Mouse (Mus musculus) liver, embryonic 12.5 days (tissue): ENCODE data around the gene Ulk2. TPM values are rescaled to one million over a fixed set of nuclear protein-coding genes. Genes with fewer than 3 reads are reported as not detected.

Experiments used
- ATAC-seq: fragments of 200-750 bp; cut with Nextera tagmentation; 2 replicates; pipeline ENCODE4 v1.8.0; 2017; ENCODE audit warnings: moderate number of reproducible peaks, mild to moderate bottlenecking, moderate library complexity
- H3K27ac ChIP-seq: fragments of 300-500 bp; sonication (generic); 2 replicates; pipeline ENCODE4 v1.5.1; 2016; ENCODE audit warnings: mild to moderate bottlenecking
- H3K27me3 ChIP-seq: fragments of 300-500 bp; sonication (generic); replicated peaks from 2 replicates; pipeline ENCODE4 v1.6.1; 2016; ENCODE audit warnings: mild to moderate bottlenecking, moderate library complexity
- H3K36me3 ChIP-seq: fragments of 300-500 bp; sonication (generic); 2 replicates; pipeline ENCODE4 v1.6.1; 2016; ENCODE audit warnings: mild to moderate bottlenecking, moderate library complexity
- H3K4me1 ChIP-seq: fragments of 300-500 bp; sonication (generic); 2 replicates; pipeline ENCODE4 v1.6.1; 2016
- H3K4me2 ChIP-seq: fragments of 300-500 bp; sonication (generic); 2 replicates; pipeline ENCODE4 v1.6.1; 2016; ENCODE audit warnings: mild to moderate bottlenecking, moderate library complexity
- H3K4me3 ChIP-seq: fragments of 300-500 bp; sonication (generic); 2 replicates; pipeline ENCODE4 v1.5.1; 2016; ENCODE audit warnings: mild to moderate bottlenecking, moderate library complexity
- H3K9ac ChIP-seq: fragments of 300-500 bp; sonication (generic); 2 replicates; pipeline ENCODE4 v1.6.1; 2016; ENCODE audit warnings: mild to moderate bottlenecking, moderate library complexity
- H3K9me3 ChIP-seq: fragments of 300-500 bp; sonication (generic); replicated peaks from 2 replicates; pipeline ENCODE4 v1.6.1; 2016; ENCODE audit warnings: mild to moderate bottlenecking, moderate library complexity
- WGBS: fragments of 180-500 bp; shearing (Covaris S2); methylation state at CpG from one replicate; pipeline ENCODE4 v1.1.7; 2016; ENCODE audit not compliant: insufficient replicate concordance; 5-methylcytosine and 5-hydroxymethylcytosine counted together
- polyA plus RNA-seq: library from polyadenylated mRNA; unstranded; fragments of >200 nt; fragmentation: Nextera tagmentation; extraction: Ambion mirVana; gene quantifications from 2 replicates; pipeline ENCODE4 v1.2.1, GENCODE M21; 2016

Gene Ulk2
- polyA plus RNA-seq, 1 experiment from 2014 or later, result 5.1 TPM

- Histone ChIP-seq H3K4me2 (no peak overlapping the region), H3K9me3 (no peaks in the 10 kb centered on the region), H3K27ac (no peak overlapping the region), H3K4me1 (peaks cover 10% of the 10 kb centered on the region), H3K27me3 (no peaks in the 10 kb centered on the region), H3K9ac (no peak overlapping the region), H3K4me3 (no peak overlapping the region), H3K36me3 (peaks cover 76% of the 10 kb centered on the region)
- no peak for ATAC-seq
- 64% methylated on average over 5 of the region's 5 CpGs for WGBS
These were observed 103.3 kb downstream of the Ulk2 start for GRCm38 (mm10) chr11:61751612-61752011.

DNA sequence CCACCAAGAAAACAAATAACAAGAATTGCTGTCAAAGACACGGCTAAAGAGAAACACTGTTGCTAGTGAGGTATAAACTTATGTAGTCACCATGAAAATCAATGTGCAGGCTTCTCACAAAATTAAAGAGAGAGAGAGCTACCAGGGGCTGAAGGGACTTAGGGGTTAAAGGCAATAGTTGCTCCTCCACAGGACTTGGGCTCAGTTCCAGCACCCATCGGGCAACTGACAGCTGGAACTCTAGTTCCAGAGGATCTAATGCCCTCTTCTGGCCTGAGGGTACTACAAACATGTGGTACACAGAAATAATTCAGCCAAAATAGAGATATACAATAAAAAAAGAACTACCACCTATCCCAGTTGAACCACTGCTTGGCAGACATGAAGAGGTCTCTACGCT, 107.7 kb downstream of the Ulk2 start:
- ATAC-seq, result no peak
- no peak overlapping the region for H3K4me2 ChIP-seq
- no peak overlapping the region for H3K9ac ChIP-seq
- 83% methylated on average over 3 of the region's 3 CpGs for WGBS
- no peaks in the 10 kb centered on the region for H3K27me3 ChIP-seq
- H3K4me1 ChIP-seq, result no peaks in the 10 kb centered on the region
- H3K36me3 ChIP-seq, result peaks cover 67% of the 10 kb centered on the region
- H3K9me3 ChIP-seq, result no peaks in the 10 kb centered on the region
- H3K27ac ChIP-seq, result no peak overlapping the region
- H3K4me3 ChIP-seq, result no peak overlapping the region

DNA sequence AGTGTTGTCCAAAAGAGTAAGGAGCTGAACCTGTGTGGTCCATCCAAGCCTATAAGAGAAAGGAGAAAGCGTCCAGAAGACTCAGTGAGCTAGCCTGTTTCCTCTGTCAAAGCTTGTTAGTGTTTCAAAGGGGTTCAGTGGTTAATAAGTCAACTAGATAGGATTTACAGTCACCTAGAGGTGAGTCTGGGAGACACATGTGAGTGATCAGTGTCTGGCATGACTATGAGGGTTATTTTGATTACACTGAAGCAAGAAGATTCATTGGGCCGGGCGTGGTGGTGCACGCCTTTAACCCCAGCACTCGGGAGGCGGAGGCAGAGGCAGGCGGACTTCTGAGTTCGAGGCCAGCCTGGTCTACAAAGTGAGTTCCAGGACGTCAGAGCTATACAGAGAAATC, 109.1 kb downstream of the Ulk2 start:
- WGBS, result 83% methylated on average over 9 of the region's 9 CpGs
- no peak overlapping the region for H3K9ac ChIP-seq
- no peaks in the 10 kb centered on the region for H3K9me3 ChIP-seq
- no peaks in the 10 kb centered on the region for H3K27me3 ChIP-seq
- no peak overlapping the region for H3K4me2 ChIP-seq
- no peaks in the 10 kb centered on the region for H3K4me1 ChIP-seq
- H3K4me3 ChIP-seq, result no peak overlapping the region
- H3K27ac ChIP-seq, result no peak overlapping the region
- ATAC-seq, result no peak
- peaks cover 67% of the 10 kb centered on the region for H3K36me3 ChIP-seq

DNA sequence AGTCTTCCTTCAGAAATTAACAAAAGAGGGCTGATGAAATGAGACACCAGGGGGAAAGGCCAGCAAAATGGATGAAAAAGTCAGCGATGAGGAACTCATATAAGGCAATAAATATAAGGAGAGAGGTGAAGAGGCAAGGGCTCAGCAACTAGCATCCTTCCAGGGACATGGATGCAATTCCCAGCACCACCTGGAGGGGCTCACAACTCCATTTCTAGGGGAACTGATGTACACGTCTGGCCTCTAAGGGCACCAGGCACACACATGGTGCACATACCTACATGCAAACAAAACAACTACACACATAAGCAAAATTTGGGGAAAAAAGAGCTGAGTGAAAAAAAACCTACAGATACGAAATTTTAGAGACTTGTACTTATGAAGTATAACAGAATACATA, 110.4 kb downstream of the Ulk2 start:
- H3K4me2 ChIP-seq, result no peak overlapping the region
- no peaks in the 10 kb centered on the region for H3K4me1 ChIP-seq
- WGBS, result 53% methylated on average over 3 of the region's 3 CpGs
- peaks cover 70% of the 10 kb centered on the region for H3K36me3 ChIP-seq
- H3K9ac ChIP-seq, result no peak overlapping the region
- no peaks in the 10 kb centered on the region for H3K27me3 ChIP-seq
- no peaks in the 10 kb centered on the region for H3K9me3 ChIP-seq
- no peak overlapping the region for H3K4me3 ChIP-seq
- ATAC-seq, result no peak
- no peak overlapping the region for H3K27ac ChIP-seq

DNA sequence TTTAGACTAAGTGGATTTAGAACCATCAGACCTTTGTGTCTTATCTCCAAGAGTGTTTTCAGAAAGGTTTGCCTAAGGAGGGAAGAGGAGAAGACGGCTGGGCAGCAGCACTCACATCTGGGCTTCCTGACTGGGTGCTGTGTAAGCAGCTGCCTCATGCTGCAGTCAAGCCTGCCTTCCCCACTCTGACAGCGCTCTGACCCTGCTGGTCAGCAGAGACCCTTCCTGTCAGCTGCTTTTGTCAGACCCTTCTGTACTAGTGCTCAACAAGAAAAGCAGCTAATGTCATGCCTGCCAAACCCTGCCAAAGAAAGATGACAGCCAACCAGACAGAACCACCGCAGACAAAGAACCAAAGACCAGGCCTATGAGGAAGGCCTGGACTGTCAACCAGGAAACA, 111.1 kb downstream of the Ulk2 start:
- no peak for ATAC-seq
- Histone ChIP-seq H3K4me3 (no peak overlapping the region), H3K27ac (no peak overlapping the region), H3K27me3 (no peaks in the 10 kb centered on the region), H3K4me2 (no peak overlapping the region), H3K36me3 (peaks cover 73% of the 10 kb centered on the region), H3K9ac (no peak overlapping the region), H3K4me1 (no peaks in the 10 kb centered on the region), H3K9me3 (no peaks in the 10 kb centered on the region)
- WGBS, result 71% methylated on average over 3 of the region's 3 CpGs

DNA sequence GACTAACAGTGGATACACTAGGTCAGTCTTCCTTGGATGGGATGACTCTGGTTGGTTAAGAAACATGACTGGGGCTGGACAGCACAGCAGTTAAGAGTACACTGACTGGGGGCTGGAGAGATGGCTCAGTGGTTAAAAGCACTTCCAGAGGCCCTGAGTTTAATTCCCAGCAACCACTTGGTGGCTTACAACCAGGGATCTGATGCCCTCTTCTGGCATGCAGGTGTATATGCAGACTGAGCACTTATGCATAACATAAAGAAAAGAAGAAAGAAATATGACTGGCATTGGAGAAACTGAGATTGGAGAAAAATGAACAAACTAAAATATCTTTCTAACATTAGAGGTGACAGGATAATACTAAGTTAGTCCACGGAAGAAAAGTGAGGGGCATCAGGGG, 114.4 kb downstream of the Ulk2 start:
- 73% methylated on average over 1 of the region's 1 CpGs for WGBS
- Histone ChIP-seq H3K27ac (no peak overlapping the region), H3K4me2 (no peak overlapping the region), H3K4me1 (no peaks in the 10 kb centered on the region), H3K9ac (no peak overlapping the region), H3K9me3 (no peaks in the 10 kb centered on the region), H3K4me3 (no peak overlapping the region), H3K36me3 (peaks cover 79% of the 10 kb centered on the region), H3K27me3 (no peaks in the 10 kb centered on the region)
- no peak for ATAC-seq

- no peak for ATAC-seq
- Histone ChIP-seq H3K9me3 (no peaks in the 10 kb centered on the region), H3K27ac (no peak overlapping the region), H3K4me1 (no peaks in the 10 kb centered on the region), H3K36me3 (peaks cover 83% of the 10 kb centered on the region), H3K9ac (no peak overlapping the region), H3K4me3 (no peak overlapping the region), H3K4me2 (no peak overlapping the region), H3K27me3 (no peaks in the 10 kb centered on the region)
- 63% methylated on average over 1 of the region's 1 CpGs for WGBS
These were observed 117.6 kb downstream of the Ulk2 start for GRCm38 (mm10) chr11:61737290-61737689.

- WGBS, result 64% methylated on average over 7 of the region's 7 CpGs
- Histone ChIP-seq H3K9me3 (no peaks in the 10 kb centered on the region), H3K4me3 (no peak overlapping the region), H3K9ac (no peak overlapping the region), H3K27me3 (no peaks in the 10 kb centered on the region), H3K4me2 (no peak overlapping the region), H3K36me3 (peaks cover 76% of the 10 kb centered on the region), H3K27ac (no peak overlapping the region), H3K4me1 (peaks cover 8% of the 10 kb centered on the region; the same call in 1 of the 2 replicates)
- ATAC-seq, result no peak
These were observed 122.2 kb downstream of the Ulk2 start for GRCm38 (mm10) chr11:61732672-61733071.

DNA sequence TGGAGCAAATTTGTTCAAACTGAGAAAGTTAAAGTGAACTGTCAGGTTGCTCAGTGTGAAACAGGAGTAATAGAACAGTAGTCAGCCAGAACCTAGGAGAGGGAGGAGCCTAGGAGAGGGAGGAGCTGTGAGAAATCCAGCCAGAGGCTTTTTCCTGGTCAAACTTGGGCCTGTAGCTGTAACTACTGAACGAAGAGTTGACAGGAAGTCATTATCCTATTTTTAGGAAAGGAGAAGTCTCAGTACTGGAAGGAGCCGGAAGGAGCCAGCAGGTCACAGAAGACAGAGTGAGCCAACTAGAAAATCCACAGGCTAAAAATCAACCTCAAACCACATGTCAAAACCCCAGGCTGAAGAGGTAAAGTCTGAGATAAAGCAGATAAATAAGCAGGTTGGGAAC, 126.8 kb downstream of the Ulk2 start:
- no peak for ATAC-seq
- Histone ChIP-seq H3K27ac (peak overlapping the region; percentile 40; the same call in 1 of the 2 replicates), H3K9ac (no peak overlapping the region), H3K4me3 (no peak overlapping the region), H3K36me3 (peaks cover 47% of the 10 kb centered on the region), H3K4me2 (no peak overlapping the region), H3K9me3 (no peaks in the 10 kb centered on the region), H3K4me1 (peaks cover 8% of the 10 kb centered on the region; the same call in 1 of the 2 replicates), H3K27me3 (no peaks in the 10 kb centered on the region)
- 40% methylated on average over 2 of the region's 2 CpGs for WGBS

Other genes starting within 250 kb of the Ulk2 start
- 6.4 and 8.8 TPM in 2 replicates for gene Grap, start 201.8 kb downstream of the Ulk2 start, polyA plus RNA-seq
- 8.2 and 8.5 TPM in 2 replicates for gene Fam83g, start 171.0 kb downstream of the Ulk2 start, polyA plus RNA-seq
- not detected in 2 replicates for gene Slc5a10, start 134.2 kb downstream of the Ulk2 start, polyA plus RNA-seq
- gene Prpsap2, start 93.0 kb downstream of the Ulk2 start, polyA plus RNA-seq, result 10.9 and 12.1 TPM in 2 replicates
- 14.2 and 14.3 TPM in 2 replicates for gene Akap10, start 75.2 kb upstream of the Ulk2 start, polyA plus RNA-seq
- 36.4 and 38.7 TPM in 2 replicates for gene Specc1, start 101.7 kb upstream of the Ulk2 start, polyA plus RNA-seq